ENCODE assay signal across 8 mouse cellular contexts in the genomic region with DNA sequence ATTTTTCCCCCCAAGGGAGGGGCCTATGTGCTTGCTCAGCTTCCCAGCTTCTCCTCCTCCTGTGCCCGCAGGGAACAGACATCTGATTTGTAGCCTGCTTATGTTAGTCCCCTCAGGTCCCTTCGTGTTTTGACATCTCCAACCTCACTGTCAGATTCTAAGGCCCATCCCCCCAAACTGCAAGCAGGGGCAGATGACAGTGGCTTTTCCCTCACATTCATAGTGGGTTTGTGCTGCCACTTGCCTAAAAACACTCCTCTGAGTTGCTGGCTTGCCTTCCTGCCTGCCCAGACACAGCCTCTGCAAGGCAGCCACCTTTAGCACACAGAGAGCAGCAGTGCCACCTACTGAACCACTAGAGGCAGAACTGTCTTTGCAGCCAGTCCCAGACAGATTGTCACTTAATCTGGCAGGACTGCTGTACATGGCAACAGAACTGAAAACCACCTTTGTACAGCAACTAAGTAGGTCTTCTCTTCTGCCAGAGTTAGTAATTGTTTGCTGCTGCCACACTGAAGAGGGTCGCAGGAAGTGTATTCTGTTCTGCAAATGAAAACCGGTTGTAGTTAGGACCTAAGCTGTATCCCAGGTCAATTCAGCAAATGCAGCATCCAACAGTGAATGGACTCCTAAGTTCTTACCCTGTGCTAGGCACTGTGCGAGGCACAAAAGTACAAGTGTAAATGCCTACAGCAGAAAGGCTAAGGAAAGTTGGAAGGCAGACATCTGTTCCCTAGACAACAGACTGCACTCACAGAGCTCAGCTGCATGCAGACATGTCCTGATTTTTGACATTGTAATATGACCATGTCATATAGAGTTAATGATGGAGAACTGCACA.
DNase-seq lines count a peak whose midpoint lies in the region; ATAC-seq lines count a peak whose summit lies in the region.

No protein-coding gene starts in this region.

- DNase-seq in liver: peak; percentile 55
- peak; percentile 72 for DNase-seq in embryo, embryonic 9.5 days (ENCODE audit: extremely low spot score)
- DNase-seq in heart, adult 11 months: peak; percentile 96
- peak; percentile 61 for DNase-seq in kidney, adult 18-20 months
- peak; percentile 61 for DNase-seq in limb, embryonic 10.5 days (ENCODE audit: low spot score)
- peak; percentile 36 to 46 for DNase-seq in spleen, postnatal 36 days (ENCODE audit: low spot score in 2 of 2)

- H3K4me2 ChIP-seq in liver, embryonic 12.5 days: no peak overlapping the region
- H3K4me2 ChIP-seq in midbrain, embryonic 15.5 days: no peak overlapping the region

- H3K4me3 ChIP-seq in liver, embryonic 12.5 days: no peak overlapping the region
- H3K4me3 ChIP-seq in limb, embryonic 10.5 days: no peak overlapping the region
- no peak overlapping the region for H3K4me3 ChIP-seq in midbrain, embryonic 15.5 days

- H3K4me1 ChIP-seq in liver, embryonic 12.5 days: no peaks in the 10 kb centered on the region
- peaks cover 8% of the 10 kb centered on the region for H3K4me1 ChIP-seq in limb, embryonic 10.5 days
- 0 out of 2 replicates have a peak, but pooled peaks cover 3% of the 10 kb centered on the region for H3K4me1 ChIP-seq in midbrain, embryonic 15.5 days

- 30% methylated on average over 5 of the region's 5 CpGs for WGBS in liver, embryonic 12.5 days (ENCODE audit: insufficient replicate concordance)
- WGBS in limb, embryonic 10.5 days: 30% methylated on average over 5 of the region's 5 CpGs
- WGBS in midbrain, embryonic 15.5 days: 25% methylated on average over 5 of the region's 5 CpGs

- no peaks in the 10 kb centered on the region for H3K27me3 ChIP-seq in liver, embryonic 12.5 days (replicated peaks)
- no peaks in the 10 kb centered on the region for H3K27me3 ChIP-seq in limb, embryonic 10.5 days (ENCODE audit: low read depth, poor library complexity, severe bottlenecking)
- H3K27me3 ChIP-seq in midbrain, embryonic 15.5 days (replicated peaks): no peaks in the 10 kb centered on the region

- H3K36me3 ChIP-seq in liver, embryonic 12.5 days: no peaks in the 10 kb centered on the region
- H3K36me3 ChIP-seq in limb, embryonic 10.5 days: no peaks in the 10 kb centered on the region
- no peaks in the 10 kb centered on the region for H3K36me3 ChIP-seq in midbrain, embryonic 15.5 days (replicated peaks)

- H3K9ac ChIP-seq in liver, embryonic 12.5 days: no peak overlapping the region
- H3K9ac ChIP-seq in midbrain, embryonic 15.5 days: no peak overlapping the region

- ATAC-seq in liver, embryonic 12.5 days: no peak
- peak; percentile 99 for ATAC-seq in midbrain, embryonic 15.5 days (replicated peaks)

- H3K27ac ChIP-seq in liver, embryonic 12.5 days: no peak overlapping the region
- H3K27ac ChIP-seq in limb, embryonic 10.5 days: no peak overlapping the region
- H3K27ac ChIP-seq in midbrain, embryonic 15.5 days: no peak overlapping the region

- H3K9me3 ChIP-seq in liver, embryonic 12.5 days (replicated peaks): no peaks in the 10 kb centered on the region
- H3K9me3 ChIP-seq in limb, embryonic 10.5 days (replicated peaks): no peaks in the 10 kb centered on the region
- no peaks in the 10 kb centered on the region for H3K9me3 ChIP-seq in midbrain, embryonic 15.5 days

Comparison
In these comparisons a context has a peak if more than half of its experiments do, and no peak if none do; other contexts are left out.
1. DNase-seq: peak in every context shown above with its lines; median percentile 96 in heart, adult 11 months; 72 in embryo, embryonic 9.5 days; 61 in kidney, adult 18-20 months; 61 in limb, embryonic 10.5 days; 55 in liver; 41 in spleen, postnatal 36 days.